ENCODE assay signal across 8 mouse cellular contexts in genomic region chr3:103438791-103439354, GRCm38 (mm10).
DNase-seq lines count a peak whose midpoint lies in the region; ATAC-seq and TF ChIP-seq lines count a peak whose summit lies in the region.

No protein-coding gene starts in this region.

- 47% methylated on average over 12 of the region's 12 CpGs for WGBS in intestine, postnatal 0 days
- 50% methylated on average over 12 of the region's 12 CpGs for WGBS in intestine, embryonic 16.5 days
- WGBS in heart, postnatal 0 days: 56% methylated on average over 12 of the region's 12 CpGs
- WGBS in midbrain, embryonic 15.5 days: 45% methylated on average over 12 of the region's 12 CpGs

- no peaks in the 10 kb centered on the region; the same call in 1 of the 2 replicates for H3K4me1 ChIP-seq in intestine, postnatal 0 days (replicated peaks; ENCODE audit: control insufficient read depth, insufficient read depth, low read length)
- H3K4me1 ChIP-seq in intestine, embryonic 16.5 days (ENCODE audit: control insufficient read depth, insufficient read depth, low read length): peaks cover 4% of the 10 kb centered on the region; the same call in 1 of the 2 replicates
- no peaks in the 10 kb centered on the region for H3K4me1 ChIP-seq in heart, postnatal 0 days (ENCODE audit: control insufficient read depth, insufficient read depth)
- H3K4me1 ChIP-seq in midbrain, embryonic 15.5 days: no peaks in the 10 kb centered on the region

- intact Hi-C loops in left cerebral cortex, adult 2 months (cut with DNase I): loop anchor here (5.0 kb wide), 1 partner anchor 298 kb away; the partner anchor contains the start of genes Gm10964 and Olfml3

- H3K9me3 ChIP-seq in intestine, postnatal 0 days (ENCODE audit: control insufficient read depth): no peaks in the 10 kb centered on the region
- H3K9me3 ChIP-seq in intestine, embryonic 16.5 days (ENCODE audit: control insufficient read depth, low read length): no peaks in the 10 kb centered on the region
- no peaks in the 10 kb centered on the region for H3K9me3 ChIP-seq in heart, postnatal 0 days (replicated peaks; ENCODE audit: control insufficient read depth, low read length)
- H3K9me3 ChIP-seq in midbrain, embryonic 15.5 days: no peaks in the 10 kb centered on the region

- no peaks in the 10 kb centered on the region for H3K36me3 ChIP-seq in intestine, postnatal 0 days (ENCODE audit: control insufficient read depth, insufficient read depth)
- no peaks in the 10 kb centered on the region for H3K36me3 ChIP-seq in intestine, embryonic 16.5 days (ENCODE audit: control insufficient read depth, insufficient read depth, low read length)
- H3K36me3 ChIP-seq in heart, postnatal 0 days (replicated peaks; ENCODE audit: control insufficient read depth, insufficient read depth, low read length): no peaks in the 10 kb centered on the region
- H3K36me3 ChIP-seq in midbrain, embryonic 15.5 days (replicated peaks): no peaks in the 10 kb centered on the region

- H3K4me3 ChIP-seq in intestine, postnatal 0 days (ENCODE audit: low read depth, low read length): no peak overlapping the region
- no peak overlapping the region for H3K4me3 ChIP-seq in intestine, embryonic 16.5 days (ENCODE audit: low read length)
- no peak overlapping the region for H3K4me3 ChIP-seq in heart, postnatal 0 days (ENCODE audit: low read depth, low read length)
- no peak overlapping the region for H3K4me3 ChIP-seq in left cerebral cortex, adult 2 months
- H3K4me3 ChIP-seq in midbrain, embryonic 15.5 days: no peak overlapping the region

- peak; percentile 33 for DNase-seq in WW6 (ENCODE audit: low read depth, low spot score)
- peak; percentile 10 for DNase-seq in heart, postnatal 0 days (ENCODE audit: low spot score)
- DNase-seq in left cerebral cortex, adult 2 months (ENCODE audit: extremely low spot score in 1 of 2, low spot score in 2 of 2): peak; percentile 48 to 63
- DNase-seq in testis, postnatal 10 days (ENCODE audit: low spot score): peak; percentile 65

- no peak overlapping the region for H3K27ac ChIP-seq in intestine, postnatal 0 days (ENCODE audit: low read depth, low read length)
- no peak overlapping the region for H3K27ac ChIP-seq in intestine, embryonic 16.5 days (ENCODE audit: low read length)
- H3K27ac ChIP-seq in heart, postnatal 0 days (ENCODE audit: low read depth): no peak overlapping the region
- no peak overlapping the region for H3K27ac ChIP-seq in left cerebral cortex, adult 2 months
- no peak overlapping the region for H3K27ac ChIP-seq in midbrain, embryonic 15.5 days

- no peak overlapping the region for H3K4me2 ChIP-seq in intestine, postnatal 0 days (replicated peaks; ENCODE audit: low read depth)
- H3K4me2 ChIP-seq in intestine, embryonic 16.5 days (ENCODE audit: low read depth, low read length): no peak overlapping the region
- no peak overlapping the region for H3K4me2 ChIP-seq in heart, postnatal 0 days (ENCODE audit: low read depth, low read length)
- no peak overlapping the region for H3K4me2 ChIP-seq in midbrain, embryonic 15.5 days

- TF ChIP-seq CTCF in intestine, postnatal 0 days (IDR thresholded peaks at IDR 0.05; ENCODE audit: low read depth): peak; percentile 73
- TF ChIP-seq CTCF in heart, postnatal 0 days (IDR thresholded peaks at IDR 0.05; ENCODE audit: low read depth): peak; percentile 36
- TF ChIP-seq CTCF in left cerebral cortex, adult 2 months (IDR thresholded peaks at IDR 0.05): peak; percentile 56

- no peaks in the 10 kb centered on the region for H3K27me3 ChIP-seq in intestine, postnatal 0 days (replicated peaks; ENCODE audit: control insufficient read depth, insufficient read depth, low read length)
- H3K27me3 ChIP-seq in intestine, embryonic 16.5 days (replicated peaks; ENCODE audit: control insufficient read depth, insufficient read depth, low read length): no peaks in the 10 kb centered on the region
- no peaks in the 10 kb centered on the region for H3K27me3 ChIP-seq in heart, postnatal 0 days (ENCODE audit: control insufficient read depth, insufficient read depth, low read length)
- no peaks in the 10 kb centered on the region for H3K27me3 ChIP-seq in midbrain, embryonic 15.5 days (replicated peaks)

- no peak for TF ChIP-seq EP300 in heart, postnatal 0 days (IDR thresholded peaks at IDR 0.05; ENCODE audit: low read depth)

- no peak for ATAC-seq in intestine, postnatal 0 days
- ATAC-seq in intestine, embryonic 16.5 days: no peak
- ATAC-seq in common myeloid progenitor, adult 5-6 weeks (replicated peaks; ENCODE audit: low read depth, poor library complexity, severe bottlenecking): peak; percentile 79
- ATAC-seq in heart, postnatal 0 days (ENCODE audit: insufficient read depth, low read depth): no peak
- peak; percentile 50; the same call in 1 of the 2 replicates for ATAC-seq in midbrain, embryonic 15.5 days (replicated peaks)

- H3K9ac ChIP-seq in intestine, postnatal 0 days (ENCODE audit: low read depth, low read length): no peak overlapping the region
- no peak overlapping the region for H3K9ac ChIP-seq in intestine, embryonic 16.5 days (ENCODE audit: low read depth, low read length)
- H3K9ac ChIP-seq in heart, postnatal 0 days (replicated peaks; ENCODE audit: low read depth, low read length): no peak overlapping the region
- H3K9ac ChIP-seq in midbrain, embryonic 15.5 days: no peak overlapping the region

Comparison
In these comparisons a context has a peak if more than half of its experiments do, and no peak if none do; other contexts are left out.
1. ATAC-seq: peak in common myeloid progenitor, adult 5-6 weeks (single experiment) and midbrain, embryonic 15.5 days (single experiment); none in intestine, postnatal 0 days (single experiment), intestine, embryonic 16.5 days (single experiment) and heart, postnatal 0 days (single experiment).
2. DNase-seq: peak in every context shown above with its lines; median percentile 65 in testis, postnatal 10 days; 56 in left cerebral cortex, adult 2 months; 33 in WW6; 10 in heart, postnatal 0 days.
3. Peak in every context shown above with its lines, with median percentiles within 50 percentile points of each other: CTCF ChIP-seq.